Mouse (Mus musculus): Measurements from ENCODE around the gene Wipi2.

The Wipi2 gene

DNA sequence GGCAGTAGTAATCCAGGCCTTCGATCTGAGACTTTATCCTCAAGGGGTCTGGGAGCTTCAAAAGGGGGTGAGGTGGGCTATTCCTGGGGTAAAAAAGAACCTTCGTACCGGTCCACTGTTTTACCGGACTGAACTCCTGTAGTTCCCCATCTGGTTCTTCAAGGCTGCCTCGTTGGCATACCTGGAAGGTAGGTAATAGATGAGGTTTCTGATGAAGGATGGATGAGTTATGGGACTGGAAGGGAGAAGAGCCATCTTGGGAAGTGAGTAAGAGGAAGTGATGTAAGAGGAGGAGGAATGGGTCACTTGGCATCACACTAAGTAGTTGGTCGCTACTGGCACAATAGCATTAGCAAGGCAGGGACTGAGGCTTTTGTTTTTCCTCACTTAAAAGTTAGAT is 2.7 kb downstream of the Wipi2 start:
- DNase-seq: no peak

GRCm38 (mm10) chr5:142637823-142638222 is 10.3 kb downstream of the Wipi2 start:
- DNase-seq: peak; percentile 58

DNA sequence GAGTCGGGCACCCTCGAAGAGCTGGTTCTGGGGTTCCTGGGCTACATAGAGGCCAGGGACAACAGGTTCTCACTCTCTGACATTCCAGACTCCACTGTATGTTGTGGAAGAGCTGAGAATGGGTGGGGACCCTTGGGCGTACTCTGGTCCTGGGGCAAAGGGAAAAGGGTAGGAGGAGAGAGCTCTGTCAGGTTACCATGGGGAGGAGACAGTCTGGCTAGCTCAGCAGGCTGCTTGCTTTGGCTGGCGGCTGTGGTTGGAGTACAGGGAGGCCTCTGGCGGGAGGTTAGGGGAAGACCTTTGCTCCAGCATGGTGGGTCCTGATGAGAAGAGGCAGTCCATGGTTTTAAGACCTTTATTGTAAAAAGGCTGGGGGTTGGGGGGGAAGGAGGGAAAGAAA is 12.6 kb downstream of the Wipi2 start:
- DNase-seq: no peak

GRCm38 (mm10) chr5:142641331-142642051 is 14.0 kb downstream of the Wipi2 start:
- DNase-seq: no peak

- peak; percentile 23 for DNase-seq
Observed at GRCm38 (mm10) chr5:142648162-142648561, 20.7 kb downstream of the Wipi2 start.

DNA sequence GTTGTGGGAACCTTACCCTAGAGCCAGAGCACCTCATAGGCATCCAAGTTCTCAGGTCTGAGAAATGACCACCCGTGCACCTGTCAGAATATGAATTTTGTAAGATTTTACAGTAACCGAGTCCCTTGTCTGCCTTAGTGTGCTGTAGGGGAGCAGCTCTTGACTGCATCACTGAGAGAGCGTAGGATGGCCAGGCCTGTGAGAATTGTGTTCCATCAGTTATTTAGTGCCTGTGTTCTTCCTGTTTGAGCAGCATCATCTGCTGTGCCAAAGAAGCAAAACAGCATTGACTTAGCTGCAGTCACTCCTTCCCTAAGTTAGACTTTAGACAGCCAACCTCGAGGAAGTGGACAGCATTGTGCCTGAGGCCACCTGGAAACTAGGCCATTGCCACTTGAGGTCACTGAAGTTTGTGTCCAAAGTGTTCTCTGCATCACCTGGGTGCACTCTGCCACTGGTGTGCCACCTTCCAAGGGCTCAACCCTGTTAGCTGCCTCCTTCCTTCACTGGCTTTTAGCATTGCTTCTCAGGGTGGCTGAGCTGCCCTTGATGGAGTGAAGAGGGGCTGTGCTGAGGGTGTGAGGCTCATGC is 22.1 kb downstream of the Wipi2 start:
- no peak for DNase-seq

- DNase-seq: peak; percentile 56
Observed at GRCm38 (mm10) chr5:142650390-142650789, 22.9 kb downstream of the Wipi2 start.

- DNase-seq: peak; percentile 85
Observed at GRCm38 (mm10) chr5:142650794-142651497, 23.4 kb downstream of the Wipi2 start.

DNA sequence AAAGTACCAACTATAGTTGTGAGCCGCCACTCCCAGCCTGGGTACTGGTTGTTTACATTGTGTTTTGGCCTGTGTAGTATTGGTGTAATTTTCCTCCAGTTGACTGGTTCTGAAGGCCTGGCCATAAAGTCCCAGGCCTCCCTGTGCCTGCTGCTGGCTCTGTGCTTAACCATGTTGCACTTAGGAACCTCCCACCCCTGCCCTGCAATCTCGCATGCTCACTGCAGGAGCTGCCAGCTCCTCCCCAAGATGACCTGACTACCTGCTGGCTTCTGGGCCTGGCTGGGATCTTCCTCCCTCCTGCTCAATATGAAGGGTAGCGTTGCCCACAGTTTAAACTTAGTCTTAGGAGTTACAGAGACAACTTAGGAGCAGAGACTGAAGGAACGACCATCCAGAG is 24.8 kb downstream of the Wipi2 start:
- DNase-seq: peak; percentile 70

DNA sequence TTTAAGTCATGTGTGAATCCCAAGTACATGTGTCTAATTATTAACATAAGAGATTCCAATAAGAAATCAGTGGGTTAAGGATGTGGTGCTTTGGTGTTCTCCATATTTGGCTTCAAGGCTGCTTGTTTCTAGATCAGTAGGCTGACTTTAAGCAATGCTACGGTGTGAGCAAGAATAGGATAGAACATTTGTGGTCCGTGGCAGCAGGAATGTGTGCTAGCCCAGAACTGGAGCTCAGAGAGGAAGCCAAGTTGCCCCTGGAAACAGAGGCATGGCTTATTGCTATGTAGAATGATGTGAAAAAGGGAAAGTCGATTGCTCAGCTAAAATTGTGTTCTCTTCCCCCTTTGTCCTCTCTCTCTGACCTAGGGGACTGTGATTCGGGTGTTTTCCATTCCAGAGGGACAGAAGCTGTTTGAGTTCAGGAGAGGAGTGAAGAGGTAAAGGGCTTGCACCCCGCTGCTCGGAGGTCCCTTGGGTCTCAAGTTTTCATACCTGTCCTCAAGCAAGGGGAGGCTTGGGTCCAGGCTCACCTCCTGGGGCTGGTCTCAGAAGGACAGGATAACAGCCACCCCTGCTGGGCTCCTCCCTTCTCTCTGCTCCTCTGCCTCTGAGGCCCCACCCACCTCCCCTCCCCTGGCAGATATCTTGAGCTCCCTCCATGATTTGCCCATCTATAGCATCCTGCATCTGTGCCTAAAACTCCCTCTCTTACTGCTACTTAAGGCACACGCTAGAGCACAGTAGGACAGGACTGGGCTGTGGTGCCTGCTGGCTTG is 33.3 kb downstream of the Wipi2 start:
- peak; percentile 30 for DNase-seq

DNA sequence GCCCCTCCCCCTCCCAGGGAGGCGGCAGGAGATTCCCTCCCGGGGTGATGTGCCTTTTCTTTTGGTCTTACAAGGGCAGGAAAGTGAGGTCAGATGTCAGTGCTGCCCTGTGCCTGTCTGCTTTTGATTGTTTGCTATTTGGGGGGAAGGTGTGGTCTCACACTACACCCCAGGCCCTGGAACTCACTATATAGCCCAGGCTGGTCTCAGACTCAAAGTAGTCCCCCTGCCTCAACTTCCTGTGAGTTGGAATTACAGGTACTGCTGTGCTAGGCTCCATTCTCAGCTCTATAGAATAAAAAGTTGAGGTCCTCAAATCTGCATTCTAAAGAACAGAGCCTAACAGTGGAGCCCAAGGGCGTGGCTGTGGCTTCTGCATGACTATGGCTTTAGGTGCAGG is 40.4 kb downstream of the Wipi2 start:
- DNase-seq: no peak

DNA sequence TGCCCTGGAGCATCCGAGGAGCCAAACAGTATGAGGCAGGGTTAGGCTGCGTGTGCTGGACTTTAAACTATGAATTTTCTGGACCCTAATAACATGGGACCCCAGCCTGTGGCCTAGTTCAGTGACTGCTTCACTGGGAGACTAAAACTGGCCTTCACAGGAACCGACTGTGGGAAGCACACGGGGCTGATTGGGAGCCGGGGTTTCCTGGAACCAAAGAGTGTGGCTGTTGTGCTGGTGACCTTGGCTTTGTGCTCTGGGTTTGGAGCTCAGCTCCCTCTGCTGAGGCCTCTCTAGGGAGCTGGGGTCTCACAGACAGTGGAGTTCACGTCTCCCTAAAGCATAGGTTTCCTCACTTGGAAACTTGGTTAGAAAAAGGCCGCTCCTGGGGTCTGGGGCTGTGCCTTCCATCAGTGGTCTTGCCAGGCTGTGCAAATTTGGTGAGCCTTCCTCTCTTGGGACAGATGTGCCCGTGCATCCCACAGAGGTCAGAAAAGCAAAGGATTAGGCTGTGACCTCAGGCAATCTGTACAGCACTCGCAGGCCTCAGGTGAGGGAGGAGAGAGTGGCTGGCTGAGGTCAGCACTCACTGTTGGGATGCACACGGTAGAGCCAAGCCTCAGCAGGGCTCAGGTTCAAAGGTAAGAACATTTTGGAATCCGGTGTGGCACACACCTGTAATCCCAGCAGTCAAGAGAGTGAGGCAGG is 41.2 kb downstream of the Wipi2 start:
- no peak for DNase-seq

- DNase-seq: no peak
Observed at GRCm38 (mm10) chr5:142669726-142670125, 42.2 kb downstream of the Wipi2 start.

- DNase-seq: no peak
Observed at GRCm38 (mm10) chr5:142673082-142673481, 45.6 kb downstream of the Wipi2 start.

DNA sequence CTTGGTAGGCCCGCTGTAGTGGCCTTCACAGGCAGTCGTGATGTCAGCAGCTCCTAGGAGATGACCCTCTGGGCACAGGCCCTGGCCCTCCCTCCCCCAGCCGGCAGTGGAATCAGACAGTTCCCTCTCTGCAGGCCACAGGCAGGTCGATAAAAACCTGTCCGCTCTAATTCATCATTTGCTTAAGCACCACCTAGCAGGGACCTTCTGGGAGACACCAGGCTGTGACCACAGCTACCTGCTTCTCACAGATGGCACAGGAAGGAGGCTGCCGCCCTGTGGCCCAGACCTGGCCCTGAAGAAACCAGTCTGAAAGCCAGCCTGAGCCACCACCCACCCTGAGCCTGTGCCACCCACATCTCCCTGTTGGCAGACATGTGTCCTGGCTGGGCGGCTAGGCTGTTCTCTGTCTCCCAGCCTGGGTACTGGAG is 50.7 kb downstream of the Wipi2 start:
- DNase-seq: no peak

- no peak for DNase-seq
Observed at GRCm38 (mm10) chr5:142679065-142679464, 51.6 kb downstream of the Wipi2 start.

DNA sequence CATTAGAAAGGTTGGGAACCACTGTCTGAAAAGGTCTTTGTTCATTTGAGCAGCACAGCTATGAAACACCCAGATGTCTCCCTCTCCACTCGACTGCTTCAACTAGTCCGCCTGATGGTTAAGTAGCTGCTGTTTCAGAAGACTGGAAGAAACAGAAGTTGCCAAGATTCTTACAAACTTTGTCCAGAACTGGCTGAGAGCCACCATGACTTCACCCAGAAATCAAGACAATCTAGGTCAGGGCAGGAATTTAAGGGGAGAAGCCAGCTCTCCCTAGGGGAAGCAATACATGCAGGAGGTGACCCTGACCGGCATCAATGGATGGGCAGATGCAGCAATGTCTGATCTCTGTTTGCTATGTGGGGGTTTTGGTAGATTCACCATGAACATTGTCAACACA is 54.4 kb downstream of the Wipi2 start:
- no peak for DNase-seq

GRCm38 (mm10) chr5:142682529-142682928 is 55.0 kb downstream of the Wipi2 start:
- no peak for DNase-seq

GRCm38 (mm10) chr5:142688866-142689265 is 61.4 kb downstream of the Wipi2 start:
- no peak for DNase-seq

GRCm38 (mm10) chr5:142690343-142690742 is 62.8 kb downstream of the Wipi2 start:
- DNase-seq: no peak

GRCm38 (mm10) chr5:142692248-142692647 is 64.8 kb downstream of the Wipi2 start, which contains the start of gene Slc29a4:
Slc29a4 (plus strand) TSS chr5:142692512.
- no peak for DNase-seq

GRCm38 (mm10) chr5:142692971-142693737 is 65.7 kb downstream of the Wipi2 start:
- no peak for DNase-seq
